Mouse (Mus musculus) mesoderm, embryonic 11.5 days (tissue): Measurements from ENCODE around the gene Gm10282.

Experiments used
- DNase-seq: peaks from one replicate; pipeline ENCODE4 v3.0.0-alpha.2; 2012; ENCODE audit warnings: low read depth, low spot score

Gm10282 gene

GRCm38 (mm10) chr8:72261431-72261830 lies 43.6 kb downstream of the Gm10282 start:
- DNase-seq: no peak

GRCm38 (mm10) chr8:72261019-72261418 lies 44.0 kb downstream of the Gm10282 start:
- peak; percentile 81 for DNase-seq

- DNase-seq: no peak
Measured at GRCm38 (mm10) chr8:72260585-72260984, 44.5 kb downstream of the Gm10282 start.

GRCm38 (mm10) chr8:72259862-72260261 lies 45.2 kb downstream of the Gm10282 start:
- no peak for DNase-seq

GRCm38 (mm10) chr8:72257902-72258238 lies 47.2 kb downstream of the Gm10282 start:
- no peak for DNase-seq

GRCm38 (mm10) chr8:72257171-72257901 lies 47.7 kb downstream of the Gm10282 start:
- DNase-seq: peak; percentile 53
